In the genomic region with DNA sequence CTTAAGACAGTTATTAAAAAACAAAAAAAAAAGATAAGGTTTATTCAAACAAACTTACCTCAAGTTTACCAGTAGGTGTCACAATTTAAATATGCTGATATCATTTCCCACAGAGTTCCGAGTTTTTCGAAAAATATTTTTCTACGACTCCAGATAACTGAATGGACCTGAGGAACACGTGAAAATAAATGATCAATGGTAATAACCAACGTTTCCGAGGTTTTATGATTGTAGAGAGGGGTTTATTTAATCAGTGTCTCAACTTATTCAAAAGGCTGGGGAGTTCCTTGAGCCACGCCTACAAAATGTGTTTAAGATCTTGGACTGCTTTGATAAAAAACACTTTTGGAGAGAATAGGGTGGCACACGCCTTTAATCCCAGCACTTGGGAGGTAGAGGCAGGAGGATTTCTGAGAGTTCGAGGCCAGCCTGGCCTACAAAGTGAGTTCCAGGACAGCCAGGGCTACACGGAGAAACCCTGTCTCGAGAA, we compare ENCODE assay signal across 8 mouse cellular contexts. TPM values are rescaled to one million over a fixed set of nuclear protein-coding genes. Genes with fewer than 3 reads are reported as not detected.
DNase-seq lines count a peak whose midpoint lies in the region; ATAC-seq and TF ChIP-seq lines count a peak whose summit lies in the region.

No protein-coding gene starts in this region.

- peak overlapping the region; percentile 62; the same call in 1 of the 2 replicates for H3K4me2 ChIP-seq in forebrain, postnatal 0 days (ENCODE audit: low read depth)
- peak overlapping the region; percentile 60 for H3K4me2 ChIP-seq in limb, embryonic 14.5 days (replicated peaks; ENCODE audit: low read depth, low read length, severe bottlenecking)
- 0 out of 2 replicates have a peak overlapping the region, but pooled peaks have one; percentile 65 for H3K4me2 ChIP-seq in neural tube, embryonic 12.5 days (replicated peaks)

- TF ChIP-seq CTCF in layer of hippocampus, adult 2 months (conservative IDR thresholded peaks at IDR 0.05): peak; percentile 66
- TF ChIP-seq CTCF in forebrain, postnatal 0 days (IDR thresholded peaks at IDR 0.05; ENCODE audit: low read depth): no peak

- 43% methylated on average over 11 of the region's 11 CpGs for WGBS in forebrain, postnatal 0 days
- WGBS in limb, embryonic 14.5 days: 44% methylated on average over 11 of the region's 11 CpGs
- 57% methylated on average over 11 of the region's 11 CpGs for WGBS in neural tube, embryonic 12.5 days

- no peaks in the 10 kb centered on the region for H3K9me3 ChIP-seq in forebrain, postnatal 0 days (ENCODE audit: low read length)
- no peaks in the 10 kb centered on the region for H3K9me3 ChIP-seq in limb, embryonic 14.5 days (ENCODE audit: control insufficient read depth, low read length)
- H3K9me3 ChIP-seq in neural tube, embryonic 12.5 days: no peaks in the 10 kb centered on the region

- H3K36me3 ChIP-seq in forebrain, postnatal 0 days (ENCODE audit: insufficient read depth): no peaks in the 10 kb centered on the region
- H3K36me3 ChIP-seq in limb, embryonic 14.5 days (ENCODE audit: control insufficient read depth, insufficient read depth, low read length): no peaks in the 10 kb centered on the region
- no peaks in the 10 kb centered on the region for H3K36me3 ChIP-seq in neural tube, embryonic 12.5 days

- no peak for ATAC-seq in forebrain, postnatal 0 days
- ATAC-seq in limb, embryonic 14.5 days (ENCODE audit: low FRiP score, low read depth): no peak
- no peak for ATAC-seq in neural tube, embryonic 12.5 days (ENCODE audit: low FRiP score, low read depth)

- peak overlapping the region; percentile 71; the same call in 1 of the 2 replicates for H3K4me3 ChIP-seq in layer of hippocampus, adult 2 months
- peak overlapping the region; percentile 63 for H3K4me3 ChIP-seq in forebrain, postnatal 0 days (ENCODE audit: low read depth, low read length)
- peak overlapping the region; percentile 62 for H3K4me3 ChIP-seq in limb, embryonic 14.5 days (replicated peaks; ENCODE audit: low read length)
- H3K4me3 ChIP-seq in neural tube, embryonic 12.5 days: no peak overlapping the region

- H3K27me3 ChIP-seq in forebrain, postnatal 0 days (ENCODE audit: insufficient read depth, low read length): no peaks in the 10 kb centered on the region
- no peaks in the 10 kb centered on the region for H3K27me3 ChIP-seq in limb, embryonic 14.5 days (ENCODE audit: control insufficient read depth, insufficient read depth, low read length)
- H3K27me3 ChIP-seq in neural tube, embryonic 12.5 days (replicated peaks): no peaks in the 10 kb centered on the region

- DNase-seq in layer of hippocampus, adult 2 months (ENCODE audit: low spot score in 2 of 2): no peak
- no peak for DNase-seq in layer of hippocampus, adult 9-11 months
- peak; percentile 23 for DNase-seq in brain, adult 2 months (ENCODE audit: low read depth, low spot score)
- DNase-seq in forebrain, postnatal 0 days: peak; percentile 44
- peak; percentile 38 for DNase-seq in limb, embryonic 14.5 days (ENCODE audit: low spot score)
- DNase-seq in frontal cortex, postnatal 10 days (ENCODE audit: low spot score in 2 of 2): no peak
- DNase-seq in right cerebral cortex, postnatal 25 days: no peak

- H3K27ac ChIP-seq in layer of hippocampus, adult 2 months: no peak overlapping the region
- no peak overlapping the region for H3K27ac ChIP-seq in forebrain, postnatal 0 days (ENCODE audit: low read depth, low read length)
- H3K27ac ChIP-seq in limb, embryonic 14.5 days (replicated peaks; ENCODE audit: low read depth, low read length): no peak overlapping the region
- no peak overlapping the region for H3K27ac ChIP-seq in neural tube, embryonic 12.5 days

- no peak for TF ChIP-seq POLR2A in limb, embryonic 14.5 days (IDR thresholded peaks at IDR 0.05; ENCODE audit: borderline replicate concordance, extremely low read depth, insufficient read depth, insufficient read length)

- peaks cover 4% of the 10 kb centered on the region; the same call in 1 of the 2 replicates for H3K4me1 ChIP-seq in forebrain, postnatal 0 days (ENCODE audit: insufficient read depth)
- peaks cover 5% of the 10 kb centered on the region; the same call in 1 of the 2 replicates for H3K4me1 ChIP-seq in limb, embryonic 14.5 days (ENCODE audit: control insufficient read depth, insufficient read depth, low read length)
- H3K4me1 ChIP-seq in neural tube, embryonic 12.5 days: peaks cover 7% of the 10 kb centered on the region; the same call in 1 of the 2 replicates

- H3K9ac ChIP-seq in forebrain, postnatal 0 days: no peak overlapping the region
- H3K9ac ChIP-seq in limb, embryonic 14.5 days (ENCODE audit: low read depth, low read length, severe bottlenecking): no peak overlapping the region
- no peak overlapping the region for H3K9ac ChIP-seq in neural tube, embryonic 12.5 days

RNA-seq across cellular contexts. Expression of gene Stx11, which starts 42.5 kb away (rescaled TPM):
- total RNA-seq in layer of hippocampus, adult 2 months (2021): under 1 TPM; 0.07 to 0.33 TPM
- 1.1 and 1.9 TPM in 2 replicates for total RNA-seq in forebrain, postnatal 0 days (2014; rRNA removed)
- polyA plus RNA-seq in forebrain, postnatal 0 days (2015; fragmentation: Nextera tagmentation; extraction: Ambion mirVana): 0.82 and 1.6 TPM in 2 replicates
- polyA plus RNA-seq in limb, embryonic 14.5 days (2012; rRNA removed): 2.1 TPM in 2 replicates
- 4.4 TPM in 2 replicates for polyA plus RNA-seq in limb, embryonic 14.5 days (2014; fragmentation: Nextera tagmentation; extraction: Ambion mirVana)
- polyA plus RNA-seq in neural tube, embryonic 12.5 days (2016; fragmentation: Nextera tagmentation; extraction: Ambion mirVana): 2.3 and 4.5 TPM in 2 replicates

RNA-seq across cellular contexts. Expression of gene Utrn, which starts 52.4 kb away (rescaled TPM):
- 10 to 100 TPM; 33.7 to 39.8 TPM for total RNA-seq in layer of hippocampus, adult 2 months (2021)
- 23.9 and 26.8 TPM in 2 replicates for total RNA-seq in forebrain, postnatal 0 days (2014; rRNA removed)
- polyA plus RNA-seq in forebrain, postnatal 0 days (2015; fragmentation: Nextera tagmentation; extraction: Ambion mirVana): 7.9 and 14.2 TPM in 2 replicates
- 34.1 and 36.9 TPM in 2 replicates for polyA plus RNA-seq in limb, embryonic 14.5 days (2012; rRNA removed)
- 76.0 and 82.2 TPM in 2 replicates for polyA plus RNA-seq in limb, embryonic 14.5 days (2014; fragmentation: Nextera tagmentation; extraction: Ambion mirVana)
- polyA plus RNA-seq in neural tube, embryonic 12.5 days (2016; fragmentation: Nextera tagmentation; extraction: Ambion mirVana): 44.4 and 44.6 TPM in 2 replicates

Comparison
In these comparisons a context has a peak if more than half of its experiments do, and no peak if none do; other contexts are left out.
1. DNase-seq: peak in brain, adult 2 months (single experiment), forebrain, postnatal 0 days (single experiment) and limb, embryonic 14.5 days (single experiment); none in layer of hippocampus, adult 2 months (0 of 2), layer of hippocampus, adult 9-11 months (single experiment), frontal cortex, postnatal 10 days (0 of 2) and right cerebral cortex, postnatal 25 days (single experiment).
2. Peak in every context shown above with its lines, with median percentiles within 50 percentile points of each other: H3K4me2 ChIP-seq.